Mouse (Mus musculus) megakaryocyte, adult 5-6 weeks (primary cell): Measurements from ENCODE around the gene Smim20. TPM values are rescaled to one million over a fixed set of nuclear protein-coding genes. Genes with fewer than 3 reads are reported as not detected.

Experiments used
- ATAC-seq: 2 replicates; pipeline ENCODE4 v1.8.0; 2016; ENCODE audit warnings: mild to moderate bottlenecking, inconsistent platforms; ENCODE audit not compliant: poor library complexity, severe bottlenecking
- total RNA-seq, 2 experiments: library from RNA; stranded (forward) in 1 of 2; stranded (reverse) in 1 of 2; fragments of 153-499, 151-499 nt in 1 of 2; fragments of 221-1000, 200-1000 nt in 1 of 2; gene quantifications; 2 replicates each; pipeline versions ENCODE4 v1.2.3 to v1.2.4; 2015 to 2017

The Smim20 gene
- total RNA-seq, 2 experiments from 2014 or later: 55.5 to 71.7 TPM

DNA sequence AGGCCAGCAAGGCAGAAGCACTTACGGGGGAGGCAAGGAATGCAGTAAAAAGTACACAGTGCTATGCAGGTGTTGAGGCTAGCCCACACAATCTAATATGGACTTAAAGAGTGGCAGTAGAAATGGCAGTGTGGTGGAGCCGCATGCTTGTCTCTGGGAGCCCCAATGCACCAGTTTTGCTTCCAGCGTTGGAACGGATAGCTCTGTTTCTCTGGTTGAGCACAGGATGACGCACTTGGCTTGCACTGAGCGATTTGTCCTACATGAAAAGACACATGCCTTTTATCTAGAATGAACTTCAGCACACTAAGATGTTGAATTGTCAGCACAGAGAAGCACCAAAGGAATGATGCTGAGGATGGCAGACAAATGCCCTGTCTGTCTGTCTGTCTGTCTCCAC is 37.1 kb downstream of the Smim20 start:
- no peak for ATAC-seq

DNA sequence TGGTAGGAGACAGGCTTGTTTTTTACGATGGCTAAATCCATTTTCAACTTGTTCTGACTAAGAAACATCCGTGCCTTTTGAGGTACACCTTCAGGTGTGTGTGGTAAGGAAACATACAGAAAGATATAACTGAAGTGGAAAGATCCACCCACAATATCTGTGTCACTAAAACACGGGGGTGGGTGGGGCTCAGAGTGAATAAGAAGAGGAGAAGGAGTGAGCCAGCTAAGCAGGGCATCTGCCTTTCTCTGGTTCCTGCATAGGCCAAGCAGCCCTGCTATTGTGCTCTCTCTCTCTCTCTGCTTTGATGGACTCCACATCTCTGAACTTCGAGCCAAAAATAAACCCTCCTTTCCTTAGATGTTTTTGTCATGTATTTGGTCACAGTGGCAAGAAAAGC is 38.1 kb downstream of the Smim20 start:
- ATAC-seq: no peak

DNA sequence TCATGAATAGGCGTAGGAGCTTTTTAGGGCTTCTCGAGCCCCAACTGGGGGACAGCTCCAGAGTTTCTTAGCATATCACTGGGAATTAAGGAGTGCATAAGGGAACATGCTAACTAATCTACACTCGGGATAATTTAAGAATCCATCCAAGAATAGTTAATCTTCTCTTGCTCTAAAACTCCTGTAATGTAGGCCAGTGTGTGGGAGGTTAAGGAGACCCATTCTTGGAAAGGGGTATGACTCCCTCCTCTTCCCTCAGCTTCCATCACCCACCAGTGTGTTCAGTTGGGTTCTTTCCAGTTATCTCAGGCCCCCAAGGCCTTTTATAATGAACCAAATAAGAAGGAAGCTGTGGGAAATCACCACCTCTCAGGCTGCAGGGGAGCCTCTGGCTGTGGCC is 40.0 kb downstream of the Smim20 start:
- ATAC-seq: no peak

DNA sequence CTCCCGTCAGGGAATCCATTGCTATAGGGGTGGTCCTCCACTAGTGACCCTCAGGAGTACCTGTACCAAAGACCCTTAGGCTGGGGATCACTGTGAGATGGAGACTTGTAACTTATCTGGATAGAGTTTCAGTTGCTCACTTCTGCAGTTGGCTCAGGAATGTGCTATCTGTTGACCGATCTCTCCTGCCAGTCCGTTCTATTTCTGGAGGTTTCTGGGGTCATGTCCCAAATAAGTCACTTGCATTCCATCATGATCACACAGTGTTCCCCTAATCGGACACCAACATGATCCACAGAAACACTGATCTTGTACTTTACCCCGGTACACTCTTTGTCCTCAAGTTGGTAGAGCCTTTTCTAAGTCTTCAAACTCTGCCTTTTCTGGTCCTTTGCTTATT is 40.6 kb downstream of the Smim20 start:
- no peak for ATAC-seq

DNA sequence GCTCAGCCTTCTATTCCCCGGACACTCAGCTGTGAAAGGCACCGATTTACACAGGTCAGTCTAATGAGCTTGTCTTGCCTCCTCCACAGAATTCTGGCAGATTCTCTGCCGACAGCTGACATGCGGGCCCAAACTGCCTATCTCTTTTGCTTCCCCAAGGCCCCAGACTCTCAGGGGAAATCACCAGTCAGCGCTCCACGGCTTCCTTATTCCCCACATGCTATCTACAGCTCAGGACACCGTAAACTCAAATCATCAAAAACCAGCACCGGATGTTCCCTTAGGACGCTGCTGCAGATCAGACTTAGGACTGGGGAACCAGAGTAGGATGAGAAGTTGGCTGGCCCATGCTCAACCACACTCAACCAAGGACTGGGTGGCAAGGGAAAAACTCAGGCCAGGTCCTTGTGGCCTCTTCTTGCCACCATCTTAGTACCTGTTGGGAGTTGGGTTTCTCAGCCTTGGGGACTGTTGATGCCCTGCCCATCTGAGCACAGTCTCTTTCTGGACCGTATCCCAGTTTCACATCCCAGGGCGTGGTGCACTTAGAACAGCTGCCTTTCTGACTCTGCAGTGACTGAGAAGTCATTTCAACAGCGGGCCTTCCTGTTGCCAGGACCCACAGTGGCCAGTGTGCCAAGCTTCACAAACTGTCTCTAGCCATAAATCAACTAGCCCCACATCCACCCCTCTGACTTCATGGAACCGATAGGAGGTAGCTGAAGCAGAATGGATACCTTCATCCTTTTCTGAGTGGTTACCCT is 47.7 kb downstream of the Smim20 start:
- ATAC-seq: peak; percentile 99

DNA sequence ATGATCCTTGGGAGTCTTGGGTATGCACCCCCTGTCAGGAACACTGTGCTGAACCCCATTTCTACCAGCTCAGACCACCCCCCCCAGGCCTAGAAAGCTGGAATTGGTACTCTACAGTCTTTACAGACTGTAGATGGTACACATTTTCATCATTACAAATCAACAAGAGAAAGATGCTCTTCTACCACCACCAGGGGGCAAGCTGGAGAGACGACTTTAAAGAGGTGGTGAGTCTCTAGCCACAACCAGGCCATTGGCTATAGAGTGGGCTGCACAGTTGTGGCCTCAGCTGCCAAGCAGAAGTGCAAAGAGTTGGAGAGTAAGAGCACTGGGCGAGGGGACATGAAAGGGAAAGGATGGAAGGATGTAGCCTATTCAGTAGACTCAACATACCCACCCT is 48.9 kb downstream of the Smim20 start:
- no peak for ATAC-seq

DNA sequence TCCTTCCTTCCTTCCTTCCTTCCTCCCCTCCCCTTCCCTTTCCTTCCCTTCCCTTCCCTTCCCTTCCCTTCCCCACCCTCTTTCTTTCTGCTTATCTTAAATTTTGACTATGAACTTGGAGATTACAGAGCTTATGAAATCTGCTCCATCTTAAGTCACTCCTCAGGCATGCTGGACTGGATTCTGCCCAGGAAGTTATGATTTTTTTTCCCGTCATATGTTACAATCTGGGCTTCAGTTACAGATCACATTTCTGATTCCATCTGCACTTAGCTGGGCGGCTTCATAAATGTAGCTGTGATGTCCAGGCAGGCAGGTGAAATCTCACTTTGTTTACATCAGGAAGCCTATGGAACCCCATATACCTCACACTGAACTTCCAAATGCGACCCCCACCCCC is 50.5 kb downstream of the Smim20 start:
- ATAC-seq: no peak

DNA sequence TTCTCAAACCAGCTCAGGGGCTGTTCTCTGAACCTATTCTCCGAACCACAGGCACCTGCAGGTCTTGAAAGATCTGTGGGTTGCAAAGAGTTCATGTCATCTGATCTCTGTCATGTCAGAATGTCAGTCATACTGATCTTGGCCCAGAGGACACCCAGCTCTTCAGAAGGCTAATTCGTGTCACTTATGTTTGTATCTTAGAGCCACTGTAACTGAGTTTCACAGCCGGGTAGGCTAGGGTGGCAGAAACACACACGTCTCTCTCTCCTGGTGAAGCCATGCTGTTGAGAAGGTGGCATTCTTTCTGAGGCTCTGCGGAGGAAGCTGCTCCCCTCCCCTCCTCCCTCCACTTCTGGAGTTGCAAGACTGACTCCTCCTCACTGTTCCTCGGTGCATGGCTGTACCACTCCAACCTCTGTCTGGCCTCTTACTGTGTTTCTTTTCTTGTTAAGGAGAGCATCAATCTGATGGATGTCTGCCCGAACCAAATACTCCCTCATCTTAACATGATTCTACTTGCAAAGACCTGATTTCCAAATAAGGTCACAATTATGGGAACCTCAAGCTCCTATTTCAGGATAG is 51.1 kb downstream of the Smim20 start:
- ATAC-seq: no peak

DNA sequence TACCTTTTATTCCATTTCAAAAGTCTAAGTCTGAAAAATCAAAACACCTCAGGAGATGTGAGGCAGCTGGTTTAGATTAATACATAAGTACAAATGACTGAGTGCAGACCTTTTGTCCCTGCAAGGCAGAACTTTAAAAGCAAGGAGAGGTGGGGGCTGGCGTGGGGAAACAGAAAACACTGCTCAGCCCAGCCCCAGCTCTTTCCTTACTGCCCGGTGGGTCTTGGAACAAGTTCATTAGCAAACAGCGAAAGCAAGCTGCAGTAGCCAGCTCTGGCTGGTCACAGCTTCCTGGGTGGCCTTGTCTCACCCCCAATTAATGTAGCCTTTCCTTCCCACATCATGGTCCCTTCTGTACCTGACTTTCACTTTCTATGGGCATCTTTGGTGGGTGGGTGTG is 53.4 kb downstream of the Smim20 start:
- no peak for ATAC-seq

DNA sequence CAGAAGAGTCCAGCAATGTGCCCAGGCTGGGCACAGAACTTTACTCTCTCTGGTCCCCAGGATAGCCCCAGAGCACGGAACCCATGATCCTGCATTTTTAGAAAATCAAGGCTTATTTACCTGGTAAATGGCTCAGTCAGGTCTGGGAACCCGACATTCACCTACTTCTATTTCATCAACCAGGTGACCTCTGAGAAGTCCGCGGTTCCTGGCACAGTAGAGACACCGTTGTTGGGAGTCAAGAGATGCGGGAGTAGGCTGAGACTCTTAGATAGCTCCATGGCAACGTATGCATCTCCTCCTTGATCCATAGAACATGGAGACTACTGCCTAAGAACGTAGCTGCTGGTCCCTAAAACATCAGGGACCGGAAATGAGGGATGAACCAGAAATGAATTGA is 55.0 kb downstream of the Smim20 start:
- ATAC-seq: no peak

DNA sequence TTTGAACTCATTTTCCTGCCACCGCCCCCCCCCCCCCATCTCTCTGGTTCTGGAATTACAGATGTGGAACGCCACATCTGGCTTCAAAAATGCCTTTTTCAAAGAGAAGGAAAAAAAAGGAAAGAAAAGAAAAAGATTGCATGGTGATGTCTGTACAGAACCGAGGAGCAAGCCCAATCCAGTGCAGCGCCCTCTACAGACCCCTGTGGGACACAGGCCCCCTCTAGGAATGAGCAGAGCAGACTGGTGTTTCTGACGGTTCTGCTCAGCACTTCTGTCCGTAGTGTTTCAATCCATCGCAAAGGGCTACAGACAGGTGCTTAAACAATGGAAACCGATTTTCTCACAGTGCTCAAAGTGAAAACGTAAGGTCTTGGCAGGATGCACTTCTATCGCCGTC is 55.6 kb downstream of the Smim20 start:
- ATAC-seq: no peak

DNA sequence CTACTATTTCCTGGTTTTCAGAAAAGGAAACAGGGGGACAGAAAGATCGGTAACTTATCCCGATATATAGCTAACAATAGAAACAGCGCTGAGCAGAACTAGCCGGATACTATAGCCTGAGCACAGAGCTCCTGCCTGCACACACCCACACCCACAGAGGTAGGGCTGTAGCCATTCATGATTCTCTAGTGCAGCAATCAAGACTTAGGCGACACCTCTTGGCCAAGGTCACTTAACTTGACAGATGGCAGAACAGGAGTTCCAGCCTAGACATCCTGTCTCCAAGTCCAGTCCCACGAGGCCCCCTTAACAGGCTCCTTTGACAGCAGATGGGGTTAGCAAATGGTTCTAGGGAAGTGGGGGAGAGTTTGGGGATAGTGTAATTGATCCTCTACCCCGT is 56.2 kb downstream of the Smim20 start:
- no peak for ATAC-seq

DNA sequence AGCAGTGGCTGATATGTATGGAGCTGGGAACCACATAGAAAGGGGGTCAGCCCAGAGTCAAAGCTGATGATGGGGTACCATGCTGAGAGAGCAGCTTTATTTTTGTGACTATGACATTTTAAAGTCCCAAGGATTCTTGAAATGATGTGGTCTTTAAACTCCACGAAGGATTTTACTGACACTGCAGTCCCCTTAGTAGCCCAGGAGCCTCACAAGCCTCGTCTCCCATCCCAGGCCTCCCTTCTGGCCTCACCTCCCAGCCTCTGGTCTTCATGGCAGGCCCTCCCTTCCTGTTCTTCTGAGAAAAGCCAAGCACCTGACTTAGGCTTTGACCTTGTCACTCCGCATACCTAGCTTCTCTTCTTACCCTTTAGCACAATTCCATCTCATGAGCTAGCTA is 57.4 kb downstream of the Smim20 start:
- ATAC-seq: no peak

DNA sequence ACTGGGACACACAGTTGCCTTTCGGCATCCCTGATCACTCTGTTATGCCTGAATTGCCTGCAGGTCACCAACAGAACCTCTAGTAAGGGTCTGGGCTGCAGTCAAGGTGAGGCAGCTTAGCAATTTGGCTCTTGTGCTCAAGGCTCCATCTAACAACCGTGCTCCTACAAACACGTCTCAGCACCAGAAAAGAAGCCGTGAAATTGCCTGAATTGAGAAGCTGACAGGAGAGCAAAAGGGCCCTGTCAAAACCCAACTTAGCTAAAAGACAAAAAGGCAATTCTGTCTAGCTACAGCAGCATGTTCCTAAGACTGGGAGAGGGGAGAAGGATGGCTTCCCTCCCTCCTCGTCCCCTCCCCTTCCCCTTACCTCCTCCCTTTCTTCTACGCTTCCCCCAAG is 57.9 kb downstream of the Smim20 start:
- ATAC-seq: no peak

DNA sequence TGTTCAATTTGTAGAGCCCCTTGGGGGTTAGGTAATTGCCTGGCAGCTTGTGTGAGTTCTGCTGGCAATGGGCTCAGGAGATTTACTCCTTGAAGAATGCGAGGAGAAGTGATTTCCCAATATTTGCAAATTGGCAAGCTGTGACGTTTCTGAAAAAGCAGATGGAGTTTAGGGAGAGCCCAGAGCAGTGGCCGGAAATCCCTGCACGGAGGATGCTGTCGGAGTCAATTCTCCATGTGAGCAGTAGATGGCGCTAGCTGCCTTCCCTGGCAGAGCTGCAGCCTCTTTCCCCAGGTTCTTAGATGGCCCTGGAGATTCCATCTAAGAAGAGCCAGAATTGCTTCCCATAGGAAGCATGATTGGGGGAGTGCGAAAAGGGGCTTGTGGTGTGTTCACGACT is 59.1 kb downstream of the Smim20 start:
- ATAC-seq: peak; percentile 88

DNA sequence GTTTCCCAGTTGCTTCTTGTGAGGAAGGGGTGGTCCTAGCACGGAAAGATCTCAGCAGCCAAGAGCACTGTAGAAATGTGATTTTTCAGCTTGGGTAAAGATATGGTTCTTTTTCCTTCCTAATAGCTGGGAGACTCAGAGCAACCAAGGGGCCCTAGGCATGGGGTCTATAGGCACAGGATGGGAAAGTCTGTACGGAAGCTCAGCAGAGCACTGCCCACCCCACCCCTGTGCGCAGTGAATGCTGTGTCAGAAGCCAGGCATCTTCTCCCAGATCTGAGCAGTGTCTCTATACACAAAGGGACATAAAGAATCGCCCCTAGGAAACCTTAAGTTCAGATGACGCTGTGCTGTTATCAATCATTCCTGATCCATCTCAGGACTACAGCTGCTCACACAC is 59.6 kb downstream of the Smim20 start:
- ATAC-seq: no peak

Other genes starting within 250 kb of the Smim20 start
- gene Slc34a2, start 229.0 kb upstream of the Smim20 start, total RNA-seq (2015): not detected in 2 replicates
- not detected in 2 replicates for gene Slc34a2, start 229.0 kb upstream of the Smim20 start, total RNA-seq (2017)
- 0.04 TPM in 1 of 2 replicates, not detected in the other for gene Sel1l3, start 53.2 kb upstream of the Smim20 start, total RNA-seq (2015)
- gene Sel1l3, start 53.2 kb upstream of the Smim20 start, total RNA-seq (2017): 0.04 TPM in 1 of 2 replicates, not detected in the other
- gene Rbpj, start 199.1 kb downstream of the Smim20 start, total RNA-seq (2015): 92.4 and 93.2 TPM in 2 replicates
- 50.8 and 64.1 TPM in 2 replicates for gene Rbpj, start 199.1 kb downstream of the Smim20 start, total RNA-seq (2017)